Mouse (Mus musculus): ENCODE results near the gene Wrb. TPM values are rescaled to one million over a fixed set of nuclear protein-coding genes. Genes with fewer than 3 reads are reported as not detected.
A peak's percentile ranks its signal among the peaks of the same experiment; 100 is the strongest.

Wrb gene
- polyA plus RNA-seq, 1 experiment from 2014 or later = 68.6 TPM

GRCm38 (mm10) chr16:96200702-96201028 is 55.5 kb downstream of the Wrb start:
- no peaks in the 10 kb centered on the region for H3K27me3 ChIP-seq
- no peaks in the 10 kb centered on the region for H3K36me3 ChIP-seq
- H3K9me3 ChIP-seq (replicated peaks) = no peaks in the 10 kb centered on the region
- peak overlapping the region; percentile 42 for H3K4me3 ChIP-seq (replicated peaks)
- H3K27ac ChIP-seq = peak overlapping the region; percentile 65
- H3K9ac ChIP-seq = peak overlapping the region; percentile 35; the same call in 1 of the 2 replicates
- peak overlapping the region; percentile 74 for H3K4me2 ChIP-seq
- peaks cover 19% of the 10 kb centered on the region for H3K4me1 ChIP-seq
- 17% methylated on average over 9 of the region's 9 CpGs for WGBS
- peak; percentile 24 for ATAC-seq (replicated peaks; ENCODE audit: low FRiP score)

- no peak for ATAC-seq (replicated peaks; ENCODE audit: low FRiP score)
- H3K36me3 ChIP-seq = no peaks in the 10 kb centered on the region
- H3K9me3 ChIP-seq (replicated peaks) = no peaks in the 10 kb centered on the region
- H3K4me2 ChIP-seq = peak overlapping the region; percentile 74
- 57% methylated on average over 11 of the region's 11 CpGs for WGBS
- H3K27ac ChIP-seq = no peak overlapping the region
- H3K4me1 ChIP-seq = peaks cover 19% of the 10 kb centered on the region
- no peak overlapping the region for H3K9ac ChIP-seq
- H3K27me3 ChIP-seq = no peaks in the 10 kb centered on the region
- no peak overlapping the region for H3K4me3 ChIP-seq (replicated peaks)
Observed at GRCm38 (mm10) chr16:96201485-96202232, 56.5 kb downstream of the Wrb start.

Other genes starting within 250 kb of the Wrb start
- 90.1 and 90.4 TPM in 2 replicates for gene Psmg1, start 154.4 kb upstream of the Wrb start, polyA plus RNA-seq (2015; fragmentation: Nextera tagmentation; extraction: Ambion mirVana)
- gene Brwd1, start 62.9 kb upstream of the Wrb start, polyA plus RNA-seq (2015; fragmentation: Nextera tagmentation; extraction: Ambion mirVana) = 81.0 and 85.5 TPM in 2 replicates
- gene Hmgn1, start 17.7 kb upstream of the Wrb start, polyA plus RNA-seq (2015; fragmentation: Nextera tagmentation; extraction: Ambion mirVana) = 696 and 818 TPM in 2 replicates
- gene Lca5l, start 46.9 kb downstream of the Wrb start, polyA plus RNA-seq (2015; fragmentation: Nextera tagmentation; extraction: Ambion mirVana) = 0.91 and 1.5 TPM in 2 replicates
- gene Sh3bgr, start 55.0 kb downstream of the Wrb start, polyA plus RNA-seq (2015; fragmentation: Nextera tagmentation; extraction: Ambion mirVana) = 10.1 and 10.2 TPM in 2 replicates
- 2.4 and 3.2 TPM in 2 replicates for gene B3galt5, start 90.4 kb downstream of the Wrb start, polyA plus RNA-seq (2015; fragmentation: Nextera tagmentation; extraction: Ambion mirVana)

Data from kidney, embryonic 15.5 days (tissue).